Mouse (Mus musculus) thymus, postnatal 25 days (tissue): ENCODE results near the gene Omp.
"Not testable (repeated sequence)": the region's sequence is repeated elsewhere in the genome, so short reads cannot be mapped to it uniquely, and the experiment has no call there.

Experiments used
- DNase-seq: peaks from one replicate; pipeline ENCODE4 v3.0.0; 2022

The Omp gene

DNA sequence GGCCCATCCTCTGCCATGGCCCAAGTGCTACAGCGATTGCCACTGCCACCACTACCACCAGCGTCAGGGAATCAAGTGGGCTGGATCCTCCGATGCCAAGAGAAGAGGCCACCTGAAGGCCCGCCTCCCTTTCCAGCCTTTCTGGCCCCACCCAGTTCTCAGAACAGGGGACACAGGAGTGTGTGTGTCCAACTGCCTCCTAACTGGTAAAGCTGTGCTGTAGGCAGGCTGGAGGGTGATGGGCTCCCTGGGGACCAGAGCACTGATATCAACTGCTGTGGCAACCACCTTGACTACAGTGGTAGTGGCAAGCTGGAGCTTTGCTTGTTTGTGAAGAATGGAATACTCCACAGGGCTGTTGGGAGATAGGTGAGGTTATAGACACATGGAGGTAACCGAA lies at the start of gene Omp:
Omp (minus strand) TSS at position 101 of the 400 bp plus-strand sequence.
- no peak for DNase-seq

DNA sequence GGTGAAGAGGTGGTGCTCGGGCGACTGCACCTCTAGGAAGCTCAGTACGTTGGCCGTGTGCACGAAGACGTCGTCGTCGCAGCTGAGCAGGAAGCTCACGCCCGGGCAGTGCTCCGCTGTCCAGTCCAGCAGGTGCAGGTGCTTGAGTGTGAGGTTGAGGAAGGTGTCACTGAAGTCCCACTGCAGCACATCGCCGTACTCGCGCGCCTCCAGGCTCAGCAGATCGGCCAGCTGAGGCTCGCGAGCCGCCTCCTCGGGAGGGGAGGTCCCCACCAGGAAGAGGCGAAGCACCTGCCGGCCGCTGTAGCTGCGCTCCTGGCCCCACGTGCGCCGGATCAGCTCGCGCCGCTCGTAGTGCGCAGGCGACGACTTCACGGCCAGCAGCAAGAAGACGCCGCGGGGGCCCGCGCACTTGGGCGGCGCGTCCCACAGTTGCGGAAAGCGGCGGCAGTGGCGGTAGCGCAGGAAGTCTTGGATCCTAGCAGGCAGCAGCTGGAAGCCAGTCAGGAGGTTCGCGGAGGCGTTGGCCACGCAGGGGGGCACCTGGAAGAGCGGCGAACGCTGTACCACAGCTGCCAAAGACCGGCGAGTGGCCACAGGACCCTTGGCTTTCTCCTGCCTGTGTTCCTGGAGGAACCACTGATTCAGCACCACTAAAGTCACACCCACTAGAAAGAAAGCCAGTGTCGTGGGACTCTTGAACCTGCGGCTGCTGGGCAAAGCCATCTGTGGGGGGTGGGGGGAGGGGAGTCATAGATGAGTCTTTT lies 48.9 kb upstream of the Omp start:
- peak; percentile 59 for DNase-seq

DNA sequence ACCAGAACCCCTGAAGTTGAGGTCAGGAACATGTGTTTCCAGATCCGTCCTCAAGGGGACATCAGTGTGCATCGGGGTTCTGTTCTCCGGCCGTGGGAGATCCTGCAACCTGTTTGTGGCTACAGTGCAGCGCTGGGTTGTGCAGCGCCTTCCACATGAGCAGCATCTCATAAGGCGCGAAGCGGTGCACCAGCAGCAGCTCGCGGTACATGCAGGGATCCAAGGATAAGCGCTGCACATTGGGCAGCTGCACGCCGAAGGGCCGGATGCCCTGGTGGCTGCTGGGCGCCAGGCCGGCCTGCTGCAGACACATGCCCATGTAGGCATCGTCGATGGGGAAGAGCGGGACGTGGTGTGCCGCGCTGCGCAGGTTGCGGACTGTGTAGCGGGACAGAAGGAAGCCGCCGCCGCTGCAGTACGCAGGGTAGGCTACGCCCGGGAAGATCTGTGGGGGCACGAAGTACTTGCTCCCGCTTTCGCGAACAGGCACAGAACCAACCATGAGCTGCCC lies 48.3 kb upstream of the Omp start:
- DNase-seq = peak; percentile 42

DNA sequence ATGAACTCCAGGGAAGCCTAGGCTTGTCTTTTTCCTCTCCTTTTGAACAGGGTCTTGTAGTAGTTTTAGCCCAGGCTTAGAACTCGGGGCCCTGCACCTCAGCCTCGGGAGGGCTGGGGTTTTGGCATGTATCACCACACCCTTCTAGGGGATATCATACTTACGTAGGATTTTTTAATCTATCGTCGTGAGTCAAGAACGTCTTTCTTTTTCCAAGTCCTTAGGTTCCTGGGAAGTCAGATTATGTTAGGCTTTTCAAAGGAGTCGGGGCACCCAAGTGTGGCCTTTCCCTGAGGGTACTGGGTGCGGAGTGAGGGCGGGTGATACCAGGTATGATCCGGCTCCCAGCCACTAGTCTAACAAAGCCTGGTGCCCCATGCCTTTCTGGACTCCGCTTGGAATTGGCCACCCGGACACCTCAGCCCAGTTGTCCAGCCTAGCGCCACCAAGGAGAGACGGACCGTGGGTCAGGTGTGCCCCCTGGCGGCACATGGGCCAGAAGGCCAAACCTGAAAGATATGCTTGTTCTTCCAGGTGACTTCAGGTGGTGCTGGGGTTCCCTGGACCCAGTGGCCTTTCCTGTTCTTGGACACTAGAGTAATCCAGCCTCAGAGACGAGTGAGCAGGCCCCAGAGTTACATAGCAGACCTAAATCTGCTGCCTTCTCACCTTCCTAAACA lies 46.4 kb upstream of the Omp start:
- no peak for DNase-seq

DNA sequence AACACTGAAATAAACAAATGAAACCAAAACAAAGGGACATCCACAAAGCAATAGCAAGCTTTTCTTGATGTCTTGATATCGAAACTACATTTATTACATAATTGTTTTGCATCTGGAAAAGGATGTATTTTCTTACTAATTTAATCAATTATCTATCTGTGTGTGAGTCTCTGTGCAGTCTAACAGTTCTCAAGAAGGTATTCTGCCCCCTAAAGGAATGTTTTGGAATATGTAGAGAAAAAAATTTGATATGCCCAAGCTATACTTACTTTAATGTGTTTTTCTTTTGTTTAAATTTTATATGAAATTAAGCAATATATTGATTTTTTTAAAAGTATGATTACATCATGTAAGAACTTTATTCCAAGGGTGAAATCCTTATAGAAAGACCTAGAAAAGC lies 45.3 kb upstream of the Omp start:
- no peak for DNase-seq

DNA sequence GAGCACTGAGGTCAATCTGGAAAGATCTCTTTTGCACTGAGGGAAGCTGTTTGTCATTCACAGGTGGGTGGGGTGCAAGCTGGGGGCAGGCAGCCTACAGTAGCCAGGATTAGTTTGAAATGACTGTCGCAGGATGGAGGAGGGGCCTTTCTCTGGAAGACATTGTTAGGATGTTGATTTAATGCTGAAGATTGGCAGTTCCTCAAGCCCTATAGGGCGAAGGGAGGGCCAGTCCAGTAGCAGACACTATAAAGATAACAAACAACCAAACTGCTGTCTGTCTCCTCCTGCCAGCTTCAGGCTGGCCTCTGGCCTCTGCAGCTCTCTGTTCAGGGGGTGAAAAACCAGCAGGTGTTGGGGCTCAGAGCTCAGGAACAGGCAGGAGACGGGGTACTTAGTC lies 44.4 kb upstream of the Omp start:
- no peak for DNase-seq

DNA sequence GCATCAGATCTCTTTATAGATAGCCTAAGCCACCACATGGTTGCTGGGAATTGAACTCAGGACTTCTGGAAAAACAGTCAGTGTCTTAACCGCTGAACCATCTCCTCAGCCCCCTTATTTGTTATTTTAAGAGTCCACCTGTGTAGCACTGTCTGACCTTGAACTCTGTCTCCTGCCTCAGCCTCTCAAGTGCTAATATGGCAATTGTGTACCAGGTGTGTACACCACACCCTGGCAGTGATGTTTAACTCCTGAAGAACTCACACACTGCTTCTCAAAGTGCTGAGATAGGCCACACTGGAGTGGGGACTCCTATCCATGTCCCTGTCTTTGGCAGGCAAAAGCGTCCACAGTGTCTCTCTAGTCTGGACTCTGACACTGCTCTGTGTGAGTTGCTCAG lies 43.4 kb upstream of the Omp start:
- no peak for DNase-seq

DNA sequence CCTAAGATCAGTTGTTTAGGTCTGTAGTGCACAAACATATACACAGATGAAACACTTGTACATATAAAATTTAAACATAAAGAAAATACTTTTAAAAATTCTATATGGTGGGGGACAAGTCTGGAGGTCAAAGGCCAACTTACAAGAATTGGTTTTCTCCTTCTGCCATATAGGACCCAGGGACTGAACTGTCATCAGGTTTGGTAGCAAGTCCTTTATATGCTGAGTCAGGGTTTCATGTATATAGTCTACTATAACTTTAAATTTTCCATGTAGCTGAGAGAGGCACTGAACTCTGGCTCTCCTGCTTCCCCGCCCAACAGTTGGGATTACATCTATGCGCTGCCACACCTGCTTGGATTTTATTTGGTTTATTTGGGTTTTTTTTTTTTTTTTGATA lies 42.9 kb upstream of the Omp start:
- DNase-seq = no peak

DNA sequence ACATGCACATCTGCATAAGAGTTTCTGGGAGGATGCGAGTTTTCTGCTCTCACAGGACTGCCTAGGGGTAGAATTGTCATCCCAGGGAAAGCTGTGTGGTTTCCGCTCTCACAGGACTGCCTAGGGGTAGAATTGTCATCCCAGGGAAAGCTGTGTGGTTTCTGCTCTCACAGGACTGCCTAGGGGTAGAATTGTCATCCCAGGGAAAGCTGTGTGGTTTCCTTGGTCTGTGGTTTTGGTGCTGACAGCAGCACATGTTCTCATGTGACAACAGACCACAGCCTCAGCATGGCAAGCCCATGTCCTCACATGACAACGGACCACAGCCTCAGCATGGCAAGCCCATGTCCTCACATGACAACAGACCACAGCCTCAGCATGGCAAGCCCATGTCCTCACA lies 42.0 kb upstream of the Omp start:
- not testable (repeated sequence) for DNase-seq

DNA sequence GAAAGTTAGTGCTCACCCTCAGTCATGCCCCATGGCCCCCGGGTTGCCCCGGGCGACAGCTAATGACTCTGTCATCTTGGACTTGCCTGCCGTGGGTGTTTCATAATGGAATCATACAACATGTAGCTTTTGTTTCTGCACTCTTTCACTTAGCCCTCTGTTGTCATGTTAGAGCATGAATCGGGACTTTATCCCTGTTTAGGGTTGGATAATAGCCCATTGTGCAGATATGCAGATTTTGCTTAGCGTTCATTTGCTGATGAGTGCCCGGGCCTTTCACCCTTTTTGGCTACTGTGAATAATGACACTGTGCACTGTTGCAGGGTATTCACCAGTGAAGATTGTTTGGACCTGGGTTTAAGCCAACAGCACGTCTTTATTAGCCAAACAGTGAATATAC lies 41.3 kb upstream of the Omp start:
- no peak for DNase-seq

DNA sequence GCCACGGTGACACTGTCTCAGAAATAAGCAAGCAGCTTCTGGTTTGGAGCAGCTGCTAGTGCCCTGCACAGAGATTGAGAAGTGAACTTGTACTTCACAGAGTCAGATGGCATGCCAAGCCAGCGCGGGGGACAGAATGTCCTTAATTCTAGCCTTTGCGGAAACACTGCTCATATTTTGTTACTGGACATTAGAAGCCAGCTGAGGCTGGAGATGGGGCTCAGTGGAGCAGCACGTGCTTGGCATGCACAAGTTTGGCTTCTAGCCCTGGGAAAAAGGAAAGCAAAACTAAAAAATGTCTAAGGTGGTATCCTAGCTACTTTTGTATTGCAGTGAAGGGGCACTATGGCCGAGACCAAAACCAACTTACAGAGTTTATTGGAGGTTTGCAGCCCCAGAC lies 40.0 kb upstream of the Omp start:
- no peak for DNase-seq

DNA sequence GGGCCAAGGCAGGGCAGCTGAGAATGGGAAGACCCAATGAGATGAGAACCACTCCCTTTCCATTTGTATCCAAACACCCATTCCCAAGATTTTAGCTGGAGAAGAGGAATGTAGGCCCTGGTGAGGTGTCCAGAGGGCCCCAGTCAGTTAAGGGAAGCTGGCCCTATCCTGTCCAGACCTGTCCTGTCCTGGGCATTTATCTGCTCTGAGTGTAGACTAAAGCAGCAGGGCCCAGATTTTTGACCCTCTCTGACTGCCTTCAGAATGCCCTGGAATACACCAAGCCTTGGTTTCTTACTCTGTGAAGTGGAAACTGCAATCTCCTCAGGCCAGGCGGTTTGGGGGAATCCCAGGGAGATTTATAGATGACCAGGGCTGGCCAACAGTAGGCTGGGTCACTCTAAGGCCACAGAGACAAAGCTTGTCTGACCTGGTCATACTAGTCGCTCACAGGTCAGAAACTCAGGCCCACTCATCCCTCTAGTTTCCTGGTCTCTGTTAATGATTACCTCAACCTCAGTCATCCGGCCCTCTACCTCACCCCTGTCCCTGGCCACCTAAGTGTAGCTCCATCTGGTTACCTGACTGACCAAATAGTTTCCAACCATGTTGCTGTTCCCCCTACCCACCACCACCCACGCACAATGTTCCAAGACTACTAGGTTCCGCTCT lies 33.4 kb upstream of the Omp start:
- no peak for DNase-seq

DNA sequence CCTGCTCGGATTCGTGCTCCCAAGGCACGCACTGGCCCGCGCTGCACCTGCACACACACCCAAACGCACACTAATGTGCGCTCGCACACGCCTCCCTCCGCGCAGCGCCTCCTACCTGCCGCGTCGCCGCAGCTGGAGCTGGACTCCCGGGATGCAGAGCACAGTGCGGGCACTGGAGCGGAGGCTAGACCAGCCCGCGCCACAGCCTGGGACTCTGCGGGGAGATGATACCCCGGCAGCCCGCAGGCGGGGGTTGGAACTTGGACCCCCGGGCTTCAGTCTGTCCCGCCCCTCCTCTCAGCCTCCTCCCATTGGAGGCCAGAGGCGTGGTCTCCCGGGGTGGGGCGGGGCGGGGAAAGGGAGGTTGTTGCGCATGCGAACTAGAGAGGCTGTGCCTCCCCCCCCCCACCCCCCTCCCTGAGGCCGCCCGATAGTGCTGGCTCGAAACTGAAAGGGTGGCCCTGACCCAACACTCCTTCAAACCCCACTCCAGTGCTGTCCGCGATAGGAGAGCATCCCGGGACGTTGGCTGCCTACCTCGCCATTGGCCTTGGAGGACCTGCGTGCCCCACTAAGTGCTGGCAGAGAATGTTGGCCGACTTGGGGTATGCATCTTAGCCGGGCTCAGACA lies 32.7 kb upstream of the Omp start, which contains the start of gene Capn5:
Capn5 (minus strand) TSS at position 346 of the 631 bp plus-strand sequence.
- peak; percentile 79 for DNase-seq

DNA sequence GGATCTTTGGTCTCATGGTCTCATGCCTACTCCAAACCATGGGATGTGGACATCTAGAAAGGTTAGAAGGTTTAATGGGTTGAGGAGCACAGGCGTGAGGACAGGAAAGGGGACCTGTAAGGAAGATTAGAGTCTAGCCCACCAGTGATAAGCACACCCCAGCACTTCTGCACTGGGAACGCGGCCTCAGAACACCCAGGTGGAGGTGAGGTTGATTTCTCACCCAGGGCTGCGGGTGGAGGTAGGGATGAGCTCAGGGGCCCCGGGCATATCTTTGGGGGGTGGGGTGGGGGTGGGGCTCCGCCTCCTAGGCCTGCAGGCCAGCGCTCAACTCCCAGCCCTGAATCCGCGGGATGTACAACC lies 32.2 kb upstream of the Omp start:
- DNase-seq = no peak

DNA sequence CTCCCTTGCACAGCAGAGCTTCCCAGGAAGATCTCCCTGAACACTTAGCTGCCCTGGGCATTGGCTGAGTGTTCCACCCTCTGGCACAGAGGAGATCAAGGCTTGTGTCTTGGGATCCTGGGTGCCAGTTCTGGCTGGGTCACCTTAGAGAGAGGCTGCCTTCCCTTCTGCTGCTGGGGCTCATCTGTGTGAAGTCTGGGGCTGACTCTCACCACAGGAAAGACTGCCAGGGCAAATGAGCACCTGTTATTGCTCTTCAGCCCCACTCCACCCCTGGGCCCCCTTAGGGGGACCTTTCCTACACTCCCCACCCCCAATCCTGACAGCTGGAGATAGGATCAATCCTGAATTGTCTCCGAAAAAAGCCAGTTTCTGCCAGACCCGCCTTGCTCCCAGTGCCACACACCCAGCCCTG lies 31.8 kb upstream of the Omp start:
- DNase-seq = peak; percentile 56

DNA sequence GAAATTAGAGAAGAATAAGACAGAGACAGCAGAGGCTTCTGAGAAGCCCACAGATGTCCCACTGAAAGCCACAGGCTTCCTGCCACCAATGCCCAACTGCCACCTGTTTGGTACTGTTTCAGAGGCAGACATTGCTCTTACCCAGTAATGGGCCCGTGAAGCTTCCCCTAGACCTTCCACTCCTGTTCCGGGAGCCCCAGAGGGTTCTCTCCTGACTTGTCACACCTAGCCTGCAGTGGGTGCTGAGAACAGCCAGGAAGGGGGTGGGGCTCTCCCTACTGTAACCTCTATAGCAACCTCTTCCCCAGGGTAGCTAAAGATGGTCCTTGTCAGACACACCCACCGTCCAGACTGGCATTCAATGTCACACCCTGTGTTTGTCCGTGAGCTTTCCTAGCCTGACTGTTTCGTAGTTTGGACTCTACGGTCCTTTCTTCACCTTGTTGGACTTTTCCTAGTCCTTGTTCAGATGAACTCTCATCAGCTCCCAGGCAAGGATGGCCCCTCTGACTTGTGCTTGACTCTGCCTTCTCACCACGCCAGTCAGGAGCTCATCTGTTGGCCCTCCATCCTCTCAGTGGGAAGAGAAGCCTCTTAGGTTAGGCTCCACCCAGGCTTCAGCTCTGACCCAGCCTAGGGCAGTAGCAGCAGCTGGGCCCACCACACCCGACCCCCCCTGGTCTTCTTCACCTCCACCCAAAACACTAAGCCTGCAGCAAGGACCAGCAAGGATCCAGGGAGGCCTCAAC lies 31.2 kb upstream of the Omp start:
- peak; percentile 56 for DNase-seq

DNA sequence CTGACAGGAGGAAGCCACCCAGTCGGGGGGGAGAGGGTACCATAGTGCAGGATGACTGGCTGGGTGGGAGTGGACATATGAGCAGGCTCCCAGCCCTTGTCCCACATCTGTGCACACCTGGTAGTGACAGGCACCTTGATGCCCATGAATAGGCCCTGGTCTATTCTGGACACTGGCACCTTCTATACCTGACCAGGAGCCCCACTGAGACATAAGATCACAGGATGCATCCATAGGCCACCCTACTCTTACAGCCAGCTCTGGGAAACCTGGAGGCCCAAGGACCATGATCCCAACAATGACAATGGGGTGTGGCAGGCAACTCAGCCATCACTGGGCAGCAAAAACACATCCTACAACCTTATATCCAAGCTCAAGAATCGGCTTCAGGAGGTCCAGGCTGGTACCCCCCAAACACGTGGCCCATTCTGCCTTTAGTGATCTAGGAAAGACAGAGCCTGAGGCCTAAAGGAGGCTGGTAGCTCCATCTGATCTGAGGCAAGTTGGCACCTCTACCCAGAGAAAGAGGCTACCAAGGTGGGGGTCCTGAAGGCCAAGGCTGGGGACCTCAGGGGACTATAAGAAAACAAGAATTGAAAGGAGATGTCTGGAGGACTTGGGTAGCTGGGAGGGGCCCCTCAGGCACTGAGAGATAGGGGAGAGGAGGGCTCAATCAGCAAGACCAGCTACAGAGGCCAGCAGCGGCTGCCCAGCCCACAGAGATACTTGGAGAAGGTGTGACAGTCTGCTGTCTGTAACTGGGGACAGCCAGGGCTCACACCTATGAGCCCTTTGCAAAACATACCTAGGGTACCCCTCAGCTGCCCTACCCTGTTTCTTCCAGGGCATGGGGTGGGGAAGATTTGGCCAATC lies 29.8 kb upstream of the Omp start:
- no peak for DNase-seq

DNA sequence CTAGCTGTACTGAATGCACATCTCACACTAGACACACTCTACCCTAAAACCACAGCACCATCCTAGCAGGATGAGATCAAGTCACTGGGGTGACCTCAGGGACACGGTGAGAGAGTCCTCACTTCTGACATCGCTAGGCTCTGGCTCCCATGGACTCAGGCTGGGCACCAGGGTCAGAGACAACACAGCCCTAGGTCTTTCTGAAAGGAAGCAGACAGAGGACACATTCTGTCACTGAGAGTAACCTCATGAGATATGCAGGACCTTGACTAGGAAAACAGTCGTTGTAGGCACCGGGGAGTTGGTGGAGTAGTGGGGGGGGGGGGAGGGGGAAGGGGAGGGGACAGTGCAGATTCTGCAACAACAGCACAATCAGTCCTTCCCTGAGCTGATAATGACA lies 28.1 kb upstream of the Omp start:
- DNase-seq = no peak

DNA sequence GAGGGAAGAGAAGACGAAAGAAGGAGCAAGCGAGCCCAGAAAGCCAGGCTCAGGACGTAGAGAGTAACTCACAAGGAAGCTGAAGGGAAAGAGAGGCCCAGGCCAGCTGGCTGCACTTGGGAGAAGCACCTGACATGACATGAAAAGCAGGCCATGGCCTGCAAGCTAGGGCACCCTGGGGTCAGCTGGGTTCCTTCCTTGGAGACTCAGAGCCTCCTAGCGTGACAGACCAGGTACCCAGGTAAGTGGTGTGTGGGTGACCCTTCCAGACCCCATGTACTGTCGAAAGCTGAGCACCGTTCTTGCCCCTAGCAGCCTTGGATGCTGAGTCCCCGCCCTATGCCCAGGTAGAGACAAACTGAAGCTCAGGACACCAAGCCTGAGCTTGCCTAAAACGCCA lies 27.4 kb upstream of the Omp start:
- no peak for DNase-seq

DNA sequence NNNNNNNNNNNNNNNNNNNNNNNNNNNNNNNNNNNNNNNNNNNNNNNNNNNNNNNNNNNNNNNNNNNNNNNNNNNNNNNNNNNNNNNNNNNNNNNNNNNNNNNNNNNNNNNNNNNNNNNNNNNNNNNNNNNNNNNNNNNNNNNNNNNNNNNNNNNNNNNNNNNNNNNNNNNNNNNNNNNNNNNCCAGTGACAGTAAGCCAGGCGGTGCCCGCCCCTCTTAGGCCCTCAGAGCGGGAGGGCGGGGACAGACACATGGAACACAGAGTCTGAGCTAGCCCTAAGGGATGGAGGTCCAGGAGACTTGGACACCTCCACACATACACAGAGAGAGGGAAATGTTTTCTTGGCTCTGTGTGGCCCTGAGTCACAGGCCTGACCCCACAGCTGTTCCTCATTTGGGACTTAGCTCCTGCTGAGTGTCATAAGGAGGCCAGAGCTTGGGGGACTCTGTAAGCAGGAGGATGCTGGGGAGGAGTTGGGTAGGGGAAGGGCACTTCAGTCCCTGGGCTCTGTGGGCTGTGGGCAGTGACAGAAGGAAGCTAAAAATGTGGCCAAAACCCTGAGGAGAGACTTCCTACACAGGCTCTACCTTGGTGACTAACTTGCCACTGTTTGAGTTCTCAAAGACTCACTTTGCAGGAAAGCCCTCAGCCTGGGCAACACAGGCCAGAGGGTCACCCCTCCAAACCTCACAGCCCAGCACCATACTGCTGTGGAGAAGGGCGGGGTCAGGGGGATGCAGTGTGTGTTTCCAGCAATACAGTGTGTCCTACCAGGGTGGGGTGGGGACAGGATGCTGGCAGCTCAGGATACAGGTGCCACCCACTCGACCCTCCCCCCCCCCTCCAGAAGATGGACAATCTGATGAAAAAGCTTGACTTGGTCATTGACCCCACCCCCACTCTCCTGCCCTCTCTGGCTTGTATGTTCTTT lies 26.1 kb upstream of the Omp start:
- no peak for DNase-seq
